Mouse (Mus musculus): ENCODE results near the gene Rnaseh2a. TPM values are rescaled to one million over a fixed set of nuclear protein-coding genes. Genes with fewer than 3 reads are reported as not detected.

Rnaseh2a gene
- polyA plus RNA-seq, 1 experiment from 2014 or later: 57.5 TPM

DNA sequence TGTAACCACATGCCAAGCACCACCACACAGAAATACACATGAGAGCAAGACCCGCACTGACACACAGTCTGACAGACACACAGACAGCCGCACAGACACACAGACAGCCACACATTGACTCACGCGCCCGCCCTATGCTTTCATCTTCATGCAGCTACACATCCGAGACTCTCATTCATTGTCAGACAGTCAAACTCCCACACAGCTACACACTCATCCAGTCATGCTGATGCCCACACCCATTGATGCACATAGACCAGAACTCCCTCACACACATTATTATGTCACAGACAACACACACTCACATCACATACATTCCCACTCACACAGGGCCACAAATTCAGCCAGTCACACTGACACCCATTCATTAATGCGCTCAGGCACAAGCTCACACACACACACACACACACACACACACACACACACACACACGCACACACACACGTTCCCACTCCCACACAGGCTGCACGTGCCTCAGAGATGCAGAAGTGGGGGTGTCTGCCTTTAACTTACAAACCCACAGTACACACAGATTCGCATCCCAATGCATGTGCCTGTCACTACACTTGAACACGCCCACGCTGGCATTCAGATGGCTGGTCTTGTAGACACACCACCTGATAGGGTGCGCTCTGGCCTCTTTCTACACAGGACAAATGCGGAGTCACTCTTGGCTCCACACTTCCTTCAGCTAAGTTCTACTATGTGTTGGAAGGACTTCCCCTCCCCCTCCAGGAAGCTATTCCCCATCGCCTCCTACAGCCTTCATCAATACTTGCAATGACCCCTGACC lies 35.6 kb downstream of the Rnaseh2a start:
- H3K27me3 ChIP-seq (replicated peaks; ENCODE audit: control insufficient read depth, insufficient read depth, low read length): no peaks in the 10 kb centered on the region
- 0 out of 2 replicates have a peak overlapping the region, but pooled peaks have one; percentile 4 for H3K9ac ChIP-seq (ENCODE audit: low read depth, low read length)
- 85% methylated on average over 16 of the region's 16 CpGs for WGBS
- no peak for ATAC-seq
- no peak overlapping the region for H3K27ac ChIP-seq (ENCODE audit: low read depth, low read length)
- peaks cover 6% of the 10 kb centered on the region; the same call in 1 of the 2 replicates for H3K36me3 ChIP-seq (ENCODE audit: control insufficient read depth, insufficient read depth, low read length)
- peaks cover 26% of the 10 kb centered on the region for H3K4me1 ChIP-seq (ENCODE audit: control insufficient read depth, insufficient read depth, low read depth, low read length)
- peak overlapping the region; percentile 78 for H3K4me2 ChIP-seq (ENCODE audit: low read length)
- no peaks in the 10 kb centered on the region for H3K9me3 ChIP-seq (ENCODE audit: control insufficient read depth, low read length)
- H3K4me3 ChIP-seq (ENCODE audit: low read length): peak overlapping the region; percentile 82

DNA sequence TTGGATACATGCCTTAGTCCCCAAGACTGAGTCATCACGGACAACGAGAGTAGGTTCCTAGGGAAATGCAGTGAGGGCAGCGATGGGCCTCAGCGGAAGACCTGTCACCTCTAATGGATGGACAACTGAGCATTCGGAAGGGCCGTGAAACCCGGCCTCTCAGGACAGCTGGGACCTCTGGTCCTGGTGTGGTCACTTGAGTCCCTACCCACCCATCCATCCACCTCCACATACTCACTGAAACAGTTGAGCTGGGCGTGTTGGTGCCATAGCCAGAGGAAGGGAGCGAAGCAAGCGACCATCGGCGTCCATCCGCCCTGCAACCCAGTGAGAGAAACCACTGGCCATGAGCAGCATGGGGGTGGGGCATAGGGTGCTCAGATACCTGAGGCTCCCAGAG lies 39.0 kb downstream of the Rnaseh2a start:
- H3K4me1 ChIP-seq (ENCODE audit: control insufficient read depth, insufficient read depth, low read depth, low read length): peaks cover 25% of the 10 kb centered on the region
- H3K4me2 ChIP-seq (ENCODE audit: low read length): no peak overlapping the region
- H3K9me3 ChIP-seq (ENCODE audit: control insufficient read depth, low read length): no peaks in the 10 kb centered on the region
- no peak for ATAC-seq
- H3K27me3 ChIP-seq (replicated peaks; ENCODE audit: control insufficient read depth, insufficient read depth, low read length): no peaks in the 10 kb centered on the region
- no peak overlapping the region for H3K9ac ChIP-seq (ENCODE audit: low read depth, low read length)
- no peak overlapping the region for H3K27ac ChIP-seq (ENCODE audit: low read depth, low read length)
- H3K4me3 ChIP-seq (ENCODE audit: low read length): no peak overlapping the region
- WGBS: 90% methylated on average over 13 of the region's 13 CpGs
- H3K36me3 ChIP-seq (ENCODE audit: control insufficient read depth, insufficient read depth, low read length): peaks cover 17% of the 10 kb centered on the region

DNA sequence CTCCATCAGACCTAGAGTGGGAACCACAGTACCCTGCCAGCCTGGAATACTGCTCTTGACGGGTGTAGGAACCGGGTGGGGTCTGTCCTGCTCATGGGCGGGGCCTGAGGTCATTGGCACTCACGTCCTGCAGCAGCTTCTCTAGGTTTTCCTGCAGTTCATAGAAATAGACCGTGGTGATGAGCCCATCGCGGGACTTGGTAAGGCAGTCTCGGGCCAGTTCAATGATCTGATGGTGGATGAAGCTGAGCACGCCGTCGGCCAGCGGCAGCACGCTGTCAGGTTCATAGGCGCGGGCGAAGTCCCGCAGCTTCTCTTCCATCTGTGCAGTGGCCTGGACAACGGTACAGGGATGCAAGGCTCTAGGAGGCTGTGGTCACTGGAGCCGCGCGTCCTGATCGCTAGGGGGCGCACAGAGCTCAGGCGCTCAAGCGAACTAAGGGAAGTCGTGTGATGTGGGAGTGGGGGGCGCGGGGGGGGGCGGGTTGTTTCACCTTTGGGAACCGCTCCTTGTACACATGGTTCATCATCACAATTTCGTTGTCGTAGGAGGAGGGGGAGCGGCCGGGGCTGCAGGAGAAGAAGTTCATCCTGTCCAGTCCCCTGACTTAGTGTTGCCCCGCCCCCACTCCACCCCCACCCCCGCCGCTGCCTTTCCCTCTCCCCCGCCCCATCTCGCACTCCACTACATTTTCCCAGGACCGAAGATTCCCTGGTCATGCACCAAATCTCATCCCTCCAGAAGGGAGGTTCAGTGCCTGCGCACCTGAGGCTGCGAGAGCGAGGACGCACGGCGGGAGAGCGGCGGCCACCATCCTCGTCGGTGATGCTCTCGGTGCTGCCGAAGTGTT lies 40.9 kb downstream of the Rnaseh2a start:
- H3K4me2 ChIP-seq (ENCODE audit: low read length): peak overlapping the region; percentile 54
- H3K4me3 ChIP-seq (ENCODE audit: low read length): peak overlapping the region; percentile 32
- H3K4me1 ChIP-seq (ENCODE audit: control insufficient read depth, insufficient read depth, low read depth, low read length): peaks cover 8% of the 10 kb centered on the region
- no peaks in the 10 kb centered on the region for H3K9me3 ChIP-seq (ENCODE audit: control insufficient read depth, low read length)
- H3K9ac ChIP-seq (ENCODE audit: low read depth, low read length): 0 out of 2 replicates have a peak overlapping the region, but pooled peaks have one; percentile 37
- H3K36me3 ChIP-seq (ENCODE audit: control insufficient read depth, insufficient read depth, low read length): peaks cover 26% of the 10 kb centered on the region
- H3K27ac ChIP-seq (ENCODE audit: low read depth, low read length): no peak overlapping the region
- peak; percentile 79 for ATAC-seq
- WGBS: 3% methylated on average over 52 of the region's 52 CpGs
- H3K27me3 ChIP-seq (replicated peaks; ENCODE audit: control insufficient read depth, insufficient read depth, low read length): no peaks in the 10 kb centered on the region

DNA sequence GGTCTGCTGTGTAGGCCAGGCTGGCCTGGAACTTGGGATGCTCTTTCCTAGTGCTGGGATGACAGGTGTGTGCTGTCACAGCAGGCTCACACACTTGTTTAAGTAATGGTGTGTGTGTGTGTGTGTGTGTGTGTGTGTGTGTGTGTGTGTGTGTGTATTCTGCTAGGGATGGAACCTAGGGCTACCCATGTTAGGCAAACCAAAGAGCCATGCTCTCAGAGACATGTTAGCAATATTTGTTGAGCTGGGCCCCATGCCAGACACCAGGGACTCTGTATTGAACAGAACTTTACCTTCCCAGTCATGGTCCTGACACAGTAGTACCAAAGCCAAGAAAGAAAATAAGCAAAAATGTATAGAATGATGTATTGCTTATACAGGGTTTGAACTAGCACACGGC lies 42.1 kb downstream of the Rnaseh2a start:
- Histone ChIP-seq H3K27me3 (replicated peaks; ENCODE audit: control insufficient read depth, insufficient read depth, low read length) (no peaks in the 10 kb centered on the region), H3K4me2 (ENCODE audit: low read length) (no peak overlapping the region), H3K4me1 (ENCODE audit: control insufficient read depth, insufficient read depth, low read depth, low read length) (peaks cover 6% of the 10 kb centered on the region), H3K27ac (ENCODE audit: low read depth, low read length) (no peak overlapping the region), H3K9me3 (ENCODE audit: control insufficient read depth, low read length) (no peaks in the 10 kb centered on the region), H3K36me3 (ENCODE audit: control insufficient read depth, insufficient read depth, low read length) (peaks cover 32% of the 10 kb centered on the region), H3K4me3 (ENCODE audit: low read length) (no peak overlapping the region), H3K9ac (ENCODE audit: low read depth, low read length) (no peak overlapping the region)
- WGBS: 90% methylated on average over 1 of the region's 1 CpGs
- no peak for ATAC-seq

DNA sequence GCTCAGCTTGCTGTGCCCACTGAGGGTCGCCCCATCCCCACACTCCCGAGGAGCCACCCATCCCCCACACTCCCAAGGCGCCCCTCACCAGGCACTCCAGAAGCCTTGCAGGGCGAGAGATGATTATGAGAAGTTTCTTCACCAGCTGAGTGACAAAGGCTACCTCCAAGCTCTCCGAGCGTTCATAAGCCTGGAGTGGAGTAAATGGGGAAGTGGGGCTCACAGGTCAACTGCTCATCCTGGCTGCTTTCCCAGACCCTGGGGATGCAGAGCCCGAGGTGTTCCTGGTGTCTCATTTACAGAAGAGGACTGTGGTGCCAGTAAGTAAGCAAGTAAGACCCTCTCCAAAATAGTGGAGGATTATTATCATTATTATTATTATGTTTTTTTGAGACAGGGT lies 44.0 kb downstream of the Rnaseh2a start:
- Histone ChIP-seq H3K27ac (ENCODE audit: low read depth, low read length) (no peak overlapping the region), H3K27me3 (replicated peaks; ENCODE audit: control insufficient read depth, insufficient read depth, low read length) (no peaks in the 10 kb centered on the region), H3K4me3 (ENCODE audit: low read length) (no peak overlapping the region), H3K36me3 (ENCODE audit: control insufficient read depth, insufficient read depth, low read length) (peaks cover 46% of the 10 kb centered on the region), H3K9me3 (ENCODE audit: control insufficient read depth, low read length) (no peaks in the 10 kb centered on the region), H3K4me1 (ENCODE audit: control insufficient read depth, insufficient read depth, low read depth, low read length) (peaks cover 6% of the 10 kb centered on the region), H3K9ac (ENCODE audit: low read depth, low read length) (no peak overlapping the region), H3K4me2 (ENCODE audit: low read length) (no peak overlapping the region)
- ATAC-seq: no peak
- 75% methylated on average over 7 of the region's 7 CpGs for WGBS

DNA sequence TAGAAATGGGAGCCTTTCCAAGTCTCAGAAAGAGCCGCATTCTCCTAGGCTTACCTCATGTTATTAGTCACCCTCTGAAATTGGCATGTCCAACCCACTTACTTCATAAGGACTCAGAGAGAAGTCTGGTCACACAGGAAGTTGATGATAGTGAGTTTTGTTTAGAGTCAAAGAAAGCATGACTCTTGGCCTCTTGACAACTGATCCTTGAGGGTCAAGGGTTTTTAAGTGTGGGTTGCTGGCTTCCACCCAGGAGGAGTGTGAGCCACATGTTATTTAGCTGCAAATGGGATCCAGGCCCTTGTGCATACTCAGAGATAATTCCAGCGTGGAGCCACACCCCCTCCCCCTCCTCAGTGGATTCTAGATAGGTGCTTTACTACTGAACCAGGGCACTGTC lies 48.0 kb downstream of the Rnaseh2a start:
- Histone ChIP-seq H3K4me2 (ENCODE audit: low read length) (no peak overlapping the region), H3K36me3 (ENCODE audit: control insufficient read depth, insufficient read depth, low read length) (peaks cover 58% of the 10 kb centered on the region), H3K9ac (ENCODE audit: low read depth, low read length) (no peak overlapping the region), H3K4me1 (ENCODE audit: control insufficient read depth, insufficient read depth, low read depth, low read length) (no peaks in the 10 kb centered on the region), H3K9me3 (ENCODE audit: control insufficient read depth, low read length) (no peaks in the 10 kb centered on the region), H3K27ac (ENCODE audit: low read depth, low read length) (no peak overlapping the region), H3K4me3 (ENCODE audit: low read length) (no peak overlapping the region), H3K27me3 (replicated peaks; ENCODE audit: control insufficient read depth, insufficient read depth, low read length) (no peaks in the 10 kb centered on the region; the same call in 1 of the 2 replicates)
- WGBS: 81% methylated on average over 2 of the region's 2 CpGs
- no peak for ATAC-seq

DNA sequence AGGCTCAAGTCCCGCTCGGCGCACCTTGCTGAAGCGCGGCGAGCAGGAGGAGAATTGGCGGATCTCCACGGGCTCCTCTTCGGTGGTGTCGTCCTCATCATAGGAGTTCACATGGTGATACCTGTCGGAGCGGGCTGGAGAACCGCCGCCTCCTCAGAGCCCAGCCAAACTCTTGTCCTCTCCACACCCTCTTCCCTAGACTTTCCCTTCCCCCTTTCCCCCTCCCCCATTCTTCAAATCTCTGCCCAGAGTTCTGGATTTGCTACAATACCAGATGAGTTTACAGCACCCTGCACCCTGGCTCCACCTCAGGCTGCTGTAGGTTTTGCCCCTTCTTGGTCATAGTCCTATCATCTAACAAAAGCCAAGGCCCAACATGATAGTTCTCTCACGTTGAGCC lies 50.9 kb downstream of the Rnaseh2a start:
- Histone ChIP-seq H3K9ac (ENCODE audit: low read depth, low read length) (no peak overlapping the region), H3K4me1 (ENCODE audit: control insufficient read depth, insufficient read depth, low read depth, low read length) (no peaks in the 10 kb centered on the region), H3K4me3 (ENCODE audit: low read length) (no peak overlapping the region), H3K9me3 (ENCODE audit: control insufficient read depth, low read length) (no peaks in the 10 kb centered on the region), H3K27me3 (replicated peaks; ENCODE audit: control insufficient read depth, insufficient read depth, low read length) (peaks cover 2% of the 10 kb centered on the region; the same call in 1 of the 2 replicates), H3K36me3 (ENCODE audit: control insufficient read depth, insufficient read depth, low read length) (peaks cover 71% of the 10 kb centered on the region), H3K27ac (ENCODE audit: low read depth, low read length) (no peak overlapping the region), H3K4me2 (ENCODE audit: low read length) (no peak overlapping the region)
- WGBS: 91% methylated on average over 15 of the region's 15 CpGs
- no peak for ATAC-seq

DNA sequence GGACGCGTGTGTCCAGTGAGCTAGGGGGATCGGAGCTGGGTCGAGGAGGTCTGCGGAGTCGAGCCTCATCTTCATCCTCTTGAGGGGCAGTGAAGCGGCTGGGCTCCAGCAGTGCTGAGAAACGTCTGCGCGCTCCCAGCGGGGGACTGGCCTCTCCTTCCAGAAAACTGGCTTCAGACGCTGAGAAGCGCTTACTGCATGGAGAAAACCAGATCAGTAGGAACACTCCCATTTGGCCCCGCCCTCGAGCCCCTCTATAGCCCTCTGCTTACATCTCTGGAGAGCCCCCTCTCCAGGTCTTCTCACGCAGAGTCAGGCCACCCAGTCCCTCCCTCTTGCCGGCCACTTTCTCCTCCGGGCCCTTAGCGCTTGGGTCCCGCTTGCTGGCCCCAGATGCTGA lies 51.8 kb downstream of the Rnaseh2a start:
- H3K27ac ChIP-seq (ENCODE audit: low read depth, low read length): no peak overlapping the region
- H3K9ac ChIP-seq (ENCODE audit: low read depth, low read length): no peak overlapping the region
- H3K36me3 ChIP-seq (ENCODE audit: control insufficient read depth, insufficient read depth, low read length): peaks cover 72% of the 10 kb centered on the region
- ATAC-seq: no peak
- no peak overlapping the region for H3K4me3 ChIP-seq (ENCODE audit: low read length)
- WGBS: 24% methylated on average over 20 of the region's 20 CpGs
- no peak overlapping the region for H3K4me2 ChIP-seq (ENCODE audit: low read length)
- H3K4me1 ChIP-seq (ENCODE audit: control insufficient read depth, insufficient read depth, low read depth, low read length): 0 out of 2 replicates have a peak, but pooled peaks cover 2% of the 10 kb centered on the region
- H3K9me3 ChIP-seq (ENCODE audit: control insufficient read depth, low read length): no peaks in the 10 kb centered on the region
- H3K27me3 ChIP-seq (replicated peaks; ENCODE audit: control insufficient read depth, insufficient read depth, low read length): peaks cover 2% of the 10 kb centered on the region; the same call in 1 of the 2 replicates

DNA sequence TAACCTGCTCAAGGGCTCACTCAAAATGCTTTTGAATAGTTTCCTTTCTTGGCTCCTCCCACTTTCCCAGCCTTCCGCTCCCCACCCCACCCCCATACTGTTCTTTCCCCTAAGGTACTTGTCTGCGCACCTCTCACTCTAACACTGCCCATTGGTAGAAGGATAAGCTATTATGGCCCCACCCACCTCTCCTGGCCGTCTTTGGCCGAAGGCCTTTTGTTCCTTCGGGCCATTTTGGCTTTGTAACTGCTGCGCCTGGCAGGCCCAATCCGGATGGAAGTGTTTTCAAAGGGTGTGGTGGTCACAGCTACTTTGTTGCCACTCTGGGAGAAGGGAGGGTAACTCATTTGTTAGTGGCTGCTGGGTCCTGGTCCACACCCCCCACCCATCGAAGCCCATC lies 54.3 kb downstream of the Rnaseh2a start:
- H3K4me3 ChIP-seq (ENCODE audit: low read length): no peak overlapping the region
- H3K27ac ChIP-seq (ENCODE audit: low read depth, low read length): no peak overlapping the region
- peaks cover 66% of the 10 kb centered on the region for H3K36me3 ChIP-seq (ENCODE audit: control insufficient read depth, insufficient read depth, low read length)
- no peak overlapping the region for H3K4me2 ChIP-seq (ENCODE audit: low read length)
- 0 out of 2 replicates have a peak, but pooled peaks cover 2% of the 10 kb centered on the region for H3K4me1 ChIP-seq (ENCODE audit: control insufficient read depth, insufficient read depth, low read depth, low read length)
- no peaks in the 10 kb centered on the region for H3K9me3 ChIP-seq (ENCODE audit: control insufficient read depth, low read length)
- no peak overlapping the region for H3K9ac ChIP-seq (ENCODE audit: low read depth, low read length)
- H3K27me3 ChIP-seq (replicated peaks; ENCODE audit: control insufficient read depth, insufficient read depth, low read length): peaks cover 2% of the 10 kb centered on the region; the same call in 1 of the 2 replicates
- 91% methylated on average over 8 of the region's 8 CpGs for WGBS
- ATAC-seq: no peak
